Mouse (Mus musculus) neutrophil, adult 5-6 weeks (primary cell): Measurements from ENCODE around the gene Mknk1. TPM values are rescaled to one million over a fixed set of nuclear protein-coding genes. Genes with fewer than 3 reads are reported as not detected.
A peak's percentile ranks its signal among the peaks of the same experiment; 100 is the strongest.

ENCODE experiments used
- ATAC-seq: fragments of 151-379, 151-347 bp; 2 replicates; pipeline ENCODE4 v1.8.0; 2017; ENCODE audit warnings: mild to moderate bottlenecking, moderate TSS enrichment; ENCODE audit not compliant: insufficient number of reproducible peaks, poor library complexity, low FRiP score, severe bottlenecking; ENCODE audit errors: extremely low read depth
- total RNA-seq: library from RNA; stranded (forward); fragments of 200-1000 nt; gene quantifications from 2 replicates; pipeline ENCODE4 v1.2.3, GENCODE M21; 2017

Gene Mknk1
- 210 and 228 TPM in 2 replicates for total RNA-seq

GRCm38 (mm10) chr4:115838696-115839641, at the start of gene Mknk1:
TSS of gene Mknk1 (plus strand) at chr4:115839198.
- peak; percentile 96 for ATAC-seq

GRCm38 (mm10) chr4:115790864-115791263, 48.1 kb upstream of the Mknk1 start:
- no peak for ATAC-seq

GRCm38 (mm10) chr4:115795360-115795759, 43.6 kb upstream of the Mknk1 start:
- ATAC-seq = no peak

- no peak for ATAC-seq
Measured at GRCm38 (mm10) chr4:115799981-115800380, 39.0 kb upstream of the Mknk1 start.

GRCm38 (mm10) chr4:115812326-115812725, 26.7 kb upstream of the Mknk1 start:
- ATAC-seq = no peak

GRCm38 (mm10) chr4:115815606-115816005, 23.4 kb upstream of the Mknk1 start:
- no peak for ATAC-seq

- no peak for ATAC-seq
Measured at GRCm38 (mm10) chr4:115820199-115820598, 18.8 kb upstream of the Mknk1 start.

- ATAC-seq = no peak
Measured at GRCm38 (mm10) chr4:115820944-115821343, 18.1 kb upstream of the Mknk1 start.

GRCm38 (mm10) chr4:115821431-115821830, 17.6 kb upstream of the Mknk1 start:
- ATAC-seq = no peak

GRCm38 (mm10) chr4:115821928-115822327, 17.1 kb upstream of the Mknk1 start:
- no peak for ATAC-seq

GRCm38 (mm10) chr4:115824178-115824577, 14.8 kb upstream of the Mknk1 start:
- no peak for ATAC-seq

GRCm38 (mm10) chr4:115825271-115825670, 13.7 kb upstream of the Mknk1 start:
- no peak for ATAC-seq

- no peak for ATAC-seq
Measured at GRCm38 (mm10) chr4:115827066-115827465, 11.9 kb upstream of the Mknk1 start.

- ATAC-seq = 0 out of 2 replicates have a peak, but pooled peaks have one; percentile 2
Measured at GRCm38 (mm10) chr4:115827535-115827887, 11.5 kb upstream of the Mknk1 start.

- peak; percentile 90 for ATAC-seq
Measured at GRCm38 (mm10) chr4:115827888-115828571, 11.0 kb upstream of the Mknk1 start, which contains the start of gene Mob3c. TSS of gene Mob3c (plus strand) at chr4:115828092.

- ATAC-seq = no peak
Measured at GRCm38 (mm10) chr4:115828572-115828902, 10.5 kb upstream of the Mknk1 start.

- ATAC-seq = no peak
Measured at GRCm38 (mm10) chr4:115830491-115830890, 8.5 kb upstream of the Mknk1 start.

- no peak for ATAC-seq
Measured at GRCm38 (mm10) chr4:115831221-115831620, 7.8 kb upstream of the Mknk1 start.

GRCm38 (mm10) chr4:115832040-115832439, 7.0 kb upstream of the Mknk1 start:
- no peak for ATAC-seq

GRCm38 (mm10) chr4:115835576-115835975, 3.4 kb upstream of the Mknk1 start:
- ATAC-seq = no peak
